Mouse (Mus musculus): ENCODE measurements around the gene Agbl5.

Gene Agbl5

GRCm38 (mm10) chr5:30950922-30951321, 62.4 kb downstream of the Agbl5 start:
- no peak for DNase-seq (ENCODE audit: low read depth, low spot score)

GRCm38 (mm10) chr5:30951706-30952105, 63.2 kb downstream of the Agbl5 start:
- no peak for DNase-seq (ENCODE audit: low read depth, low spot score)

GRCm38 (mm10) chr5:30952551-30952950, 64.1 kb downstream of the Agbl5 start:
- DNase-seq (ENCODE audit: low read depth, low spot score): no peak

- no peak for DNase-seq (ENCODE audit: low read depth, low spot score)
These were observed 65.6 kb downstream of the Agbl5 start for GRCm38 (mm10) chr5:30954065-30954464.

GRCm38 (mm10) chr5:30954556-30954955, 66.1 kb downstream of the Agbl5 start:
- no peak for DNase-seq (ENCODE audit: low read depth, low spot score)

- DNase-seq (ENCODE audit: low read depth, low spot score): no peak
These were observed 67.3 kb downstream of the Agbl5 start for GRCm38 (mm10) chr5:30955751-30956150.
